Mouse (Mus musculus) cortical plate, adult 2 months (tissue): ENCODE measurements around the gene Ccdc180.

ENCODE experiments used
- CTCF ChIP-seq: fragments of 200-500 bp; IDR thresholded peaks from 2 replicates; pipeline ENCODE4 v1.5.1; 2011; ENCODE audit warnings: mild to moderate bottlenecking, control low read depth, low read length; ENCODE audit not compliant: insufficient read depth; ENCODE audit errors: extremely low read depth
- POLR2A ChIP-seq: fragments of 200-500 bp; IDR thresholded peaks from 2 replicates; pipeline ENCODE4 v1.6.1; 2011; ENCODE audit warnings: mild to moderate bottlenecking, low read length, control low read depth; ENCODE audit not compliant: insufficient read depth; ENCODE audit errors: extremely low read depth

- no peak for TF ChIP-seq POLR2A
- no peak for TF ChIP-seq CTCF
Measured at GRCm38 (mm10) chr4:45951830-45952229, 61.7 kb downstream of the Ccdc180 start.
